Mouse (Mus musculus): ENCODE data around the gene 1500011B03Rik.

The 1500011B03Rik gene

GRCm38 (mm10) chr5:114809181-114809756 is 14.0 kb downstream of the 1500011B03Rik start:
- in situ Hi-C loops (cut with MboI; ENCODE audit: low sequenced_read_pairs), result no loop called here

- in situ Hi-C loops (cut with MboI; ENCODE audit: low sequenced_read_pairs), result no loop called here
Observed at GRCm38 (mm10) chr5:114808385-114808784, 14.9 kb downstream of the 1500011B03Rik start.

- in situ Hi-C loops (cut with MboI; ENCODE audit: low sequenced_read_pairs), result no loop called here
Observed at GRCm38 (mm10) chr5:114807893-114808292, 15.4 kb downstream of the 1500011B03Rik start.

GRCm38 (mm10) chr5:114807468-114807867 is 15.8 kb downstream of the 1500011B03Rik start:
- in situ Hi-C loops (cut with MboI; ENCODE audit: low sequenced_read_pairs), result no loop called here

- in situ Hi-C loops (cut with MboI; ENCODE audit: low sequenced_read_pairs), result no loop called here
Observed at GRCm38 (mm10) chr5:114807063-114807462, 16.2 kb downstream of the 1500011B03Rik start.

- in situ Hi-C loops (cut with MboI; ENCODE audit: low sequenced_read_pairs), result no loop called here
Observed at GRCm38 (mm10) chr5:114806636-114807035, 16.6 kb downstream of the 1500011B03Rik start.

GRCm38 (mm10) chr5:114805436-114806350 is 17.6 kb downstream of the 1500011B03Rik start:
- in situ Hi-C loops (cut with MboI; ENCODE audit: low sequenced_read_pairs), result no loop called here

GRCm38 (mm10) chr5:114804958-114805357 is 18.3 kb downstream of the 1500011B03Rik start:
- in situ Hi-C loops (cut with MboI; ENCODE audit: low sequenced_read_pairs), result no loop called here

- in situ Hi-C loops (cut with MboI; ENCODE audit: low sequenced_read_pairs), result no loop called here
Observed at GRCm38 (mm10) chr5:114804335-114804734, 18.9 kb downstream of the 1500011B03Rik start.

- in situ Hi-C loops (cut with MboI; ENCODE audit: low sequenced_read_pairs), result no loop called here
Observed at GRCm38 (mm10) chr5:114803231-114803630, 20.0 kb downstream of the 1500011B03Rik start.

GRCm38 (mm10) chr5:114801841-114802240 is 21.4 kb downstream of the 1500011B03Rik start:
- in situ Hi-C loops (cut with MboI; ENCODE audit: low sequenced_read_pairs), result no loop called here

GRCm38 (mm10) chr5:114801049-114801448 is 22.2 kb downstream of the 1500011B03Rik start:
- in situ Hi-C loops (cut with MboI; ENCODE audit: low sequenced_read_pairs), result no loop called here

GRCm38 (mm10) chr5:114799848-114800247 is 23.4 kb downstream of the 1500011B03Rik start:
- in situ Hi-C loops (cut with MboI; ENCODE audit: low sequenced_read_pairs), result no loop called here

- in situ Hi-C loops (cut with MboI; ENCODE audit: low sequenced_read_pairs), result no loop called here
Observed at GRCm38 (mm10) chr5:114797253-114797652, 26.0 kb downstream of the 1500011B03Rik start.

GRCm38 (mm10) chr5:114796299-114797012 is 26.8 kb downstream of the 1500011B03Rik start:
- in situ Hi-C loops (cut with MboI; ENCODE audit: low sequenced_read_pairs), result no loop called here

GRCm38 (mm10) chr5:114795653-114796052 is 27.6 kb downstream of the 1500011B03Rik start:
- in situ Hi-C loops (cut with MboI; ENCODE audit: low sequenced_read_pairs), result no loop called here

GRCm38 (mm10) chr5:114795231-114795630 is 28.0 kb downstream of the 1500011B03Rik start:
- in situ Hi-C loops (cut with MboI; ENCODE audit: low sequenced_read_pairs), result no loop called here

GRCm38 (mm10) chr5:114794609-114795008 is 28.7 kb downstream of the 1500011B03Rik start:
- in situ Hi-C loops (cut with MboI; ENCODE audit: low sequenced_read_pairs), result no loop called here

- in situ Hi-C loops (cut with MboI; ENCODE audit: low sequenced_read_pairs), result no loop called here
Observed at GRCm38 (mm10) chr5:114793317-114793716, 30.0 kb downstream of the 1500011B03Rik start.

GRCm38 (mm10) chr5:114785196-114785595 is 38.1 kb downstream of the 1500011B03Rik start:
- in situ Hi-C loops (cut with MboI; ENCODE audit: low sequenced_read_pairs), result no loop called here

GRCm38 (mm10) chr5:114784622-114785165 is 38.6 kb downstream of the 1500011B03Rik start:
- in situ Hi-C loops (cut with MboI; ENCODE audit: low sequenced_read_pairs), result no loop called here
